Mouse (Mus musculus): ENCODE data around the gene Hectd1.

Gene Hectd1

DNA sequence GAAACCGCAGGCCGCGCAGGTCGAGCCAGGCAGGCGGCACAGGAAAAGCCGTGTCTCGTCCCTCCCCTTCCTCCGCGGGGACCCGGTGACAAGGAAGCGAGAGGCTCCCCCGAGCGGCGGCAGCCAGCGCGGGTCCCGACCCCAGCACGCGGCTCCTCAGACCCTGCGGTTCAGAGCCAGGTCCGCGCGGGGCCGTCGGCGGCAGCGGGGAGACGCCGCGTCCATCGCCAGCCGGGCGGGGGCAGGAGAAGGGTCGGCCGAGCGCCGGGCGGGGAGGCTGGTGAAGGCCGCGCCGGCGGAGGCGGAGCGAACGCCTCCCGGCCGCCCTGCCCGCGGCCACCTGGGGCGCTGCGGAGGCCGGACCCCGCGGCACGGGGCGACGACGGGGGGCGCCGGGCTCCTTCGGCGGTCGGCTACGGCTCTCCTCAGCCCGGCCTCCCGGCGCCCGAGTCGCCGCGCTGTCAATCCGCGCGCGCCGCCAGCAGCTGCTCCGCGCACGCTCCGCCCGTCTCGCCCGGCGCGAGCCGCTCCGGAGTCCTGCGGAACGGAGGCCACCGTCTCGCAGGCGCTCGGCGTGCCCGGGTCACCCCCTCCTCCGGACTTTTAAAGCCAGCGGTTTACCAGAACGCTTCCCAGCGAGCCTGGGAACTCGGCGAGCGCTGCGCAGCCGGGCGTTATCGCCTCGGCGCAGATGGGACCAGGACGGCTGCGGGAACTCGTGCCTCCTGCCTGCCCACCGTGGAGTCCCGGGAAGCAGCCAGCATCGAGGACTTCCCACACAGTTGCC, at the start of gene Hectd1:
Hectd1 (minus strand) TSS at position 247 of the 787 bp plus-strand sequence.
- peak; percentile 88 for DNase-seq (ENCODE audit: low spot score)

DNA sequence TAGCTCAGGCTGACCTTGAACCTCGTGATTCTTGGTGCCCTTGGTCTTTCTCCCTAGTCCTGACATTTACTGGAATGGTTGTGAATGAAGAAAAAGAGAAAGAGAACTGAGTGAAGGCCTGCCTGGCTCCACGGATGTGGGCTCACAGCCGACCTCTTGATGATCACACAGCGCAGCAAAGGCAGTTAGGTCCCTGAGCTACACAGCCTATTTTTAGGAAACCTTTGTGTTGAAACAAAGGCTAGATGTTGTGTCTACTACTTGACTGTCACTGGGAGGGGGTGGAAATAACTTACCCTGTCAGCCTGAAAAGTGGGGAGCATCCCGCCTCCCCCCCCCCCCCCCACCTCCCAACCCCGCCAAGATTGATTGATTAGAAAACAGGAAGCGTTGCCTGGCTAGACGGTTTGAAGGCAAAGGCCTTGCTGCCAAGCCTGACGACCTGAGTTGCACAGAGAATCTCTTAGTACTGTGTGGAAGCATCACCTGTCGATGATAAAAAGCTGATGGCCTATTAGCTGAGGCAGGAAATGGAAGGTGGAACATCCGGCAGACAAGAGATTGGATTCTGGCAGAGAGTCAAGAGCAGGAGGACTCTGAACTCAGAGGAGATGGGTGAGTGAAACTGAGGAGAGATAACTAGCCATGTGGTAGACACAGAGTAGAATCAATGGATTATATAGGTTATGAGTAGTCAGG, 42.3 kb upstream of the Hectd1 start:
- DNase-seq (ENCODE audit: low spot score), result no peak

DNA sequence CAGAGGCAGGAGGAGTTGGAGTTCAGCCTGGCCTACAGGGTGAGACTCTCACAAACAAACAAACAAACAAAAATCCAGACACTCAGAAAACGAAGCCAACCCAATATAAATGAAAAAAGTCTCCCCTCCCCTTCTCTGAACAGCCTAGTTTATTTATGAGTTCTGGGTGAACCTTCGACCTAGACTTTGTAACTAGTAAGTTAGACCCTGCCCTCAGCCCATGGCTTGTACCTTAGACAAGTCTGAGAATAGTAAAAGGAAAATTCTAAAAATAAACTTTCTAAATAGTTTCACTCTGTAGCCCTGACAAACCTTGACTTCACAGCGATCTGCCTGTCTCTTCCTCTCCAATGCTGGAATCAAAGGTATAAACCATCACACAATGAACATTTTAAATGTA, 40.2 kb upstream of the Hectd1 start:
- DNase-seq (ENCODE audit: low spot score), result no peak

DNA sequence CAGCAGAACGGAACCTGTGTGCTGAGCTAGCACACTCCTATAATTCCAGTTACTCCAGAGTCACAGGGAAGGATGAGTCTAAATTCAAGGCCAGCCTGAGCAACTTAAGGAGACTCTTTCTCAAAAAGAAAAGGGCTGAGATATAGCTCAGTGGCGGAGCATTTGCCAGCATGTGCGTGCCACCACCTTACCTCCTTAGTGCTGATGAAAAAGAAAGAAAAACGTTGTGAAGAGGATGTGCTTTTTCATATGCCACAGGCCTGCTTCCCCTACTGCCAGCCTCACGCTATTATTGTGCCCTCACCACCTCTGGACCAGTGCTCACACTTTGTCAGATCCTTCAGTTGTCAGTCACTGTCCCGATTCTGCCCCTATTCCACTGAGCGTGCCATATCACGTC, 37.7 kb upstream of the Hectd1 start:
- DNase-seq (ENCODE audit: low spot score), result no peak

DNA sequence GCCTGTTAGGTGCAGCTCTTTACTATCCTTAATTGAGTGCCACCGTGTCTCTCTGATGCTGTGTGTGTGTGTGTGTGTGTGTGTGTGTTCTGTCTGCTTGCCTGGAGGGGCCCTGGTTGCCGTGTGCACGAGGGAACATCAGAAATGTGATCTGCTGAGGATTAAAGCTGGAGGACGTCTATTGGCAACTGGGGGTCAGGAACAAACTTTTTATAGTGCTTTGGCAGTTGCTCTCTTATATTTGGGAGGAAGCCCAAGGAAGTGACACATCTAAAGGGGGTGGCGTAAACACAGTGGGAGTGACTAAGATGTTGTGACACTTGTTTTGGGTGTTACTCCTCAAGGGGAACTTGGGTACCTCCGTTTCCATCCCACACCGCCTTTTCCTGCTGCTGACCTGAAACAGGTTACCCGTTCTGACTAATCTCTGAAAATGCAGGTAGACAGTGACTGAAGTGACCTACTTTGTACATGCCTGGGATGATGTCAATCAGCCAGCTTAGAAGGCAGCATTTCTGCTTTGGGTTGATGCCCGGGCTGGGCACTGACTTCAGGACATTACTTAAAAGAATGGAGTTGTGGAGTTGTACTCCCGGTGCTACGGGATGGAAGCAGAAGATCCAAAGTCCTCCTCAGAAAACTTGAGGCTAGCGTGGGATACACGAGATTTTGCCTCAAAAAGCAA, 37.0 kb upstream of the Hectd1 start:
- no peak for DNase-seq (ENCODE audit: low spot score)

DNA sequence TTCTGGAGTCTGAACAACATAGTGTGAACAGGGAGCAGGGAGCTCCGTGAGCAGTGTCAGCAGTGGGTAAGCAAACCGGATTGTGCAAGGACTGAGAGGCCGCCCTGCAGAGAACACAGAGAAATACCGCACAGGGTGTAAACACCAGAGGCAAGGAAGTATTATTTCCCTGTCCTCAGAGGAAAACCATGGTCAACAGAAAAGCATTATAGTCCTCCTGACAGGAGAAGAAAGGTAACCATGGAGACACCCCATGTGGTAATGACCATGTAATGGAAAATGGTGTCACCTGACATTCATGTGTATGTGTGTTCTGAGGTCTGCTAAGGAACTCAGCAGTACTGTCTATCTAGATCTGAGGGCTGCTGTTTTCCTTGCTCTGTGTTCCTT, 36.4 kb upstream of the Hectd1 start:
- no peak for DNase-seq (ENCODE audit: low spot score)

DNA sequence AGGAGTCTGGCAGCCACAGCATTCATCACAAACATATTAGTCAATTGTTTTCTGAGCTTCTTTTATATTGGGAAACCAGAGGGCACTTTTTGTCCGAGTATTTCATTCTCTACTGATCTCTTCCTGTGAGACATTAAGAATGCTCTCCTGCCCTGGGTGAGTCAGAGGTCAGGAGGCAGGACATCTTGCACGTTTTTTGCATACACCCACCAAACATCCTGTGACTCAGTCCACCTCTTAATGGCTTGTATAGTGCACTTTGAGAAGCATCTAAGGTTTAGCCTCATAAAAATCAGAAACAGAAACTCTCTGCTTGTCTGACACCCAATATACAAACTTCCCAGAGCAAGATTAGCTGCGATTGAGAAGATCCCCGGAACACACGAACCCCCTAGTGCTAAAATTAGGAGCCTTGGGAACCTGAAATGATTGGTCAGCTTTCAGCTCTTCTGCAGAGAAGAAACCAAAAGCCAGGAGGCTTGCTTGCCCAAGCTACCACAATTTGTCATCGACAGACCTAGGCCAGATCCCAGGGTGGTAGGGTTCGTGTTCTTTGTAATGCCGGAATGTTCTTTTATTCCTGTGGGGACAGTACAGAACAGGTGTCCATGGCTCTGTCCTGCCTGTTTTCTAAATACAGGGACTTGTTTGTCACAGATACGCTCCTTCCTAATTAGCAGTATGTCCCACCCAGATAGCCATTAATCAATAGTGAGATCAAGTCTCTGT, 35.9 kb upstream of the Hectd1 start:
- DNase-seq (ENCODE audit: low spot score), result no peak

DNA sequence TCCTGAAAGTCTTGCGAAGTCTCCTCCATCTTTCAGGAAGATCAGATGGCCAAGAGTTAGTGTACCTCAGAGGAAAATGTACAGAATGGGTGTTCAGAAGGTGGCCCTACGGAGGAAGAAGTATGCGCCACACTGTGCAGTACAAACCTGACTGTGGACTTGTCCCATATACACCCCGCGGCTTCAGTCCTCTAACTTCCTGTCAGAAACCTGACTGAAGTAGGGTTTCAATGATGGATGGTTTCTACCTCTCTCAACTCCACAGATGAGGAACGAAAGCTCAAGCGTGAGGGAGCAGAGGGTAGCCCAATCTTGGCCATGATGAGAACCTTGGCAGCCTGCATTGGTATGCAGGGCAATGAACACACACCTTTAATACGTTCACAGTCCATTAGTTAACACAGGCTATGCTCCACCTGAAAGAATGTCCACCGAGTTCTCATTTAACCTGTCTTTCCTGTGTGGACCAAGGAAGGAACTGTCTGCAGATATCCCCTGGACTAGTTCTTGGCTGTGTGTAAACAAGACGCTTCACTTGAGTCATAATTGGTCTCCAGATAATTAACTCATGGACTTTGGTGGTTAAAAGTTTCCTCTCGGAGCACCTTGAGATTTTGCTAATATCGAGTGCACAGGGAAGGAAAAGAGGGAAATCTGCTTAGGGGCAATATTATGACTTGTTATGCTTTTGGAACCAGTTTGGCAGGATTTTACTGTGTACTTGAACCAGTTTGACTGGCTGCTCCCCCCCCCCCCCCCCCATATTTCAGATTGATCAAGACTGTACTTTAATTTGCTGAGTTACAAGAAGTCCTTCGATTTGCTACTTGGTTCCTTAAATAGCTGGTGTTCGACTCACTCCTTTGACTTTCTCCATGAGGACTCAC, 34.0 kb upstream of the Hectd1 start:
- DNase-seq (ENCODE audit: low spot score), result no peak

DNA sequence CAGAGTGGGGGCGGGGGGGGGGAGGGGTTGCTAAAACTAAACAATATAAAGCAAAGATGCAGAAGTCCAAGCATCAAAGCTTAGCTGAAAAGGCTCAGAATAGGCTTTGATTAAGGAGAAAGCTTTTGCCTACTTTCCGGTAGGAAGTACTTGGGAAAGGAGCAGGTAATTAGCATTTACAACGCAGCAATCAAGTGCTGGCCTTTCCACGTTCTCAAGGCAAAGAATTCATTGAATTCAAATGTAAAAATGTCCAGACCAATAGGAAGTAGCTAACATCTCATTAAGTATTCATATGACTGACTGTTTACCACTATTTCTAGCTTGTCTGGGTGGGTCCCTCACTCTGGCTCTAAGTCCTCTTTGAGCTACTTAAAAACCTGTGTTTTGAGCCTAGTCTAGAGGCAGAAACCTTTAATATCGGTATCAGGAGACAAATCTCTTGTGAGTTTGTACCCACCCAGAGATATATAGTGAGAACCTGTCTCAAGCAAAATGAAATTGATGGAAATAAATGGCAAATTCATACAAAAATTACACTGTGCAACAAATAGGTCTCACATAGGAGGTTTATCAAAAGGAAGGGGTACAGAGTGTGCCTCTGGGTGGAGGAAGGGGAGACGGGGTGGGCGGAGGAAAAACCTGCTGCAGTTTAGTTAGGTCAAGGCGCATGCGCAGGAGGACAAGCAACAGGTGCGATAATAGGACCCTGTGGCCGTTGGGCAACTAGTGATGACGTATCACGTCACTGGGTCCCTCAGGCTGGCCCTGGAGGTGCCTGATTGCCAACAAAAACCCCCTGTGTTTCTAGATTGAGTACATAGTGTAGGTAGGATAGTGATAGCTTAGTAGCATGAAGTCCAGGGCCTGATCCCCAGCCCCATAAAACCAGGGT, 29.0 kb upstream of the Hectd1 start:
- DNase-seq (ENCODE audit: low spot score), result peak; percentile 46

DNA sequence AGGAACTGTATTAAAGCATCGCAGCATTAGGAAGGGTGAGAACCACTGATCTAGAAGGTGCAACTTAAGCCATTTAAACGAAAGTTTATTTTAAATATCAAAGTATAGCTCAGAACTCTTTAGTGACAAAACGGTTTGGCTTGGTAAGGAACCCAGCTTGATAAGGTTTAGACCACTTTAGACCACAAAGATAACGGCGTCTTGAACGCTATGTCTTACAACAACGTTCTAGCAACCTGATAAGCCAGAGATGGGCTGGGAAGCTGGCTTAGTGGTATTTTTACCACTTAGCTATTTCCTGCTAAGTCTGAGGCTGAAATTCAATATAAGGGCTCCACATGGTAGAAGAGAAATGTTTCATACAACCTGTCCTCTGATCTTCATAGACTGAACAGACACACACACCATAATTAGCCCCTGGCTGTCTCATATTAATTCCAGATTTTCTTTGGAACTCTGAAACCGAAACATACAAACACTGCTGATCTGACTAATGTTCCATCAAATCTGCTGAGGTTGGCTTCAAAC, 27.5 kb upstream of the Hectd1 start:
- DNase-seq (ENCODE audit: low spot score), result no peak

DNA sequence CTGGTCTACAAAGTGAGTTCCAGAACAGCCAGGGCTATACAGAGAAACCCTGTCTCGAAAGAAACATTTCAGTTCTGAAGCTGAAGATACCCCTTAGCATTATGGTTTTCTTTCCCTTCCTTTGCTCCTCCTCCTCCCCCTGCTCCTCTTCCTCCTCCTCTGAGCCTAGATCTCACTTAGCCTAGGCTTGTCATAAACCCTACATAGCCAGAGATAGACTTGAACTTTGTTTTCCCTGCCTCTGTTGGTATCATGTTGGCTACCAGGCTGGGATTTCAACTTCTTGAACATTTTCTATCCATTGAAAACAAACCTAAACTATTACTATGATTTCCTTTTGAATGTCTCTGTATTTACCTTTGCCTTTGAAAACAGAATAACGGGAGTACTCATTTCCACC, 26.5 kb upstream of the Hectd1 start:
- DNase-seq (ENCODE audit: low spot score), result no peak

DNA sequence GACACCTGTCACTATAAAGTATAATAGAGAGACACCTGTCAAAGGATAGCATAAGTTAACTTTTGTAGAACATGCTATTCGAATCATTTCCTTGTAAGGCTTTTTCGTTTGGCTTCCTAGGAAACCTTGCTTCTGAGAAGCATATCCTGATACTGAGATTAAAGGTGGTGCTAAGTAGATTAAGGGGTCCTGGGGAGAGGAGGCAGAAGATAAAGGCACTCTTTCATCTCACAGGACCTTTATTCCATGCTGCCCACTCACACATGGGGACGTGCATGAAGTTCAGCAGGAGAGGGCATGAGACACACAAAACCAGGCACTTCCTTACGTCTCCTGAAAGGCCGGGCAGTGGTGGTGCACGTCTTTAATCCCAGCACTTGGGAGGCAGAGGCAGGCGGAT, 26.1 kb upstream of the Hectd1 start:
- no peak for DNase-seq (ENCODE audit: low spot score)

DNA sequence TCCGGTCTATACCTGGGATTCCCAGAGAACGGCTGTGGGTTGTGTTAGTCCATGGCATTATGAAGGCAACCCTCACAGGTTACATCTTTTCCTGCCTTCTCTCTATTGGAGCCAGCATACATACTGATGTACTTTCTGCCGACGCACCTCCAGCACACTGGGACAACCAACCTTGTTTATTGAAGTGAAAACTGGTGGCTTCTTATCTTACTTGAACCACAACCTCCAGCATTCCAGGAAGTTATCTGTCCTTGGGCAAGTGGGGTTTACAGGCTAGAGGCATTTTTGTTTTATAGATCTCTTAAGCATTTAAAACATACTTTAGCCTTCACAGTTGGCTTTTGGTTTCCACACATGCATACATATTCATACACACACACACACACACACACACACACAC, 22.3 kb upstream of the Hectd1 start:
- no peak for DNase-seq (ENCODE audit: low spot score)

DNA sequence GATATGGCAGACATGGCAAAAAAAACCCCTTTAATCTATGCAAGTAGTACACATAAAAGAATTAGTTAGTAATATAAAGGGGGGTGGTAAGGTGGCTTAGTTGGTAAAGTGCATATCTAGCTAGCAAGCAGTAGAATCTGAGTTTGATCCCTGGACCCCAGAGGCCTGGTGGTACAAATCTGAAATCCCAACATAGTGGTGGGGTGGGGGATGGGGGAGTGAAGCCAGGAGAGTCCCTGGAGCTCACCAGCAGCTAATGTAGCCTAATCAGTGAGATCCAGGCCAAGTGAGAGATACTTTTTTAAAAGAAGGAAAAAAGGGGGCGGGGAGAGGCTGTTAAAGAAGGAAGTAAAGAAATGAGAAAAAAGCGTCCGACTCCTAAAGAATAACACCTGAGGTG, 21.8 kb upstream of the Hectd1 start:
- no peak for DNase-seq (ENCODE audit: low spot score)

DNA sequence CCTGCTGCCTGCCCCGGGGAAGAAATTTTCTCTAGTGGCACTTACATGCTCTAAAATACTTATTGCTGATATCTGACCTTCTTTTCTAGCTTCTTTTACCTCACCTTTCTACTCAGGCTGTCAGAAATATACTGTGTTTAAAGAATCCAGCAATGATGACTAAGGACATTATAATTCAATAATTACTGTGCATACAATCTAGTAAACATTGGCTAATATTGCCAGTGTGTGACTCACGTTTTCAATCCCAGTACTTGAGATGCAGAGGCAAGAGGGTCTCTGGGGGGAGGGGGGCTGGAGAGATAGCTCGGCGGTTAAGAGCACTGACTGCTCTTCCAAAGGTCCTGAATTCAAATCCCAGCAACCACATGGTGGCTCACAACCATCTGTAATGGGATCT, 21.0 kb upstream of the Hectd1 start:
- DNase-seq (ENCODE audit: low spot score), result no peak

DNA sequence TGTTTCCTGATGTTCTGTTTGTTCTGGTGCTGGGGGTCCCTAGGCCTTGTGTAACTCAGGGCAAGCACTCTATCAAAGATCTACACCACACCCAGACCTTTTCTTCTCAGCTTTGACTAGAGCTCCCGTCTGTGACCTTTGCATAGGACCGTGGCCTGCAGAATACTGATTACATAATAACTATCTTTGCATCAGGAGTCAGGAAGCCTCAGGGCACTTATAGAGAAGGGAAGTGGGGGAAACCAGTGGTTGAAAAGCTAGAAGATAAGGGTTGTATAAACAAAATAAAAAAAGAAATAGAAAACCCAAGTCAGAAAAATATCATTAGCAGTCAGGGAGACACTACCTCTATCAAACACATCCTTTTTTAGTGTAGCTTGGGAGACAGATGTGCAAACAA, 20.6 kb upstream of the Hectd1 start:
- DNase-seq (ENCODE audit: low spot score), result no peak

DNA sequence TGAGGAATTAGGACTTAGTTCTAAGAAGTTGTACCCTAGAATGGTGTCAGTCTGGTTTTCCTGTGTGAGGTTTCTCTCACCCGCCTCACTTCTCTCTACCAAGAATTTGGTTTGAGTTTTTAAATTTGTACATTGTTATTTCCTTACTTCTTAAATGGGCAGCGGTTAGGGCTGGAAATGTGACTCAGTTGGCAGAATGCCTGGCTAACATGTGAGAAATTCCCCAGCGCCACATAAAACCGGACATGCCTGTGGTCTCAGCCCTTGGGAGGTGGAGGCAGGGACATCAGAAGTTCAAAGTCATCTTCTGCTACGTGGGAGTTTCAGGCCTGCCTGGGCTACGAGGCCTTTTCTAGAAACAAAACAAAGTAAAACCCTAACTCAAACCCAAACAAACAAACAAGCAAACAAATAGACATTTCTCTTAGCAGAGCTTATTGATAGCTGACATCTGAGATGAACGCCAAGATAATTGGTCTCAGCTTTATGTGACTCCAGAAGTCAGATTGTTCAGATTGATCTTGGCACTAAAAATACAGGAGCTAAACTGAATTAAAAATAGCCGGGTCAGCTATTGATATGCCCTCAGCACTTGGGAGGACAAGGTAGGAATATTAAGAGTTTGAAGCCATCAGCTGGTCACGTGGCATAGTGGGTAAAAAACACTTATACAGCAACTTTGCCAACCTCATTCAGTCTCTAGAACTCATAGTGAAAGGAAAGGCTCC, 18.8 kb upstream of the Hectd1 start:
- no peak for DNase-seq (ENCODE audit: low spot score)

DNA sequence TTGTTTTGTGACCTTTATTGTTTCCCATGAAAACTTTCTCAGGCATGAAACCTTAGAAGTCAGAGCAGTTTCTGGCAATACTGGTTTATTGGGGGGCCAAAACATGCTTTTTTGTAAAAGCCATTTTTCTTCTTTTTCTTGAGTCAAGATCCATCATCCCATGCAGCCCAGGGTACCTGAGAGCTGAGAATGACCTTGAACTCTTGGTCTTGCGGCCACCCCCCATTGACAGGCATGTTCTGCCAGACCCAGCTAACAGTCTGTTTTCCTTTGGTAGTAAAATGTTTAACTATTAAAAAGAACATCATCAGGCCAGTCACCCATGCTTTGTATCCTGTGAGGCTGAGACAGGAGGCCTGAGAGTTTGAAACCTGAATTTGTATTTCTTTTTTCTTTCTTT, 15.9 kb upstream of the Hectd1 start:
- no peak for DNase-seq (ENCODE audit: low spot score)

DNA sequence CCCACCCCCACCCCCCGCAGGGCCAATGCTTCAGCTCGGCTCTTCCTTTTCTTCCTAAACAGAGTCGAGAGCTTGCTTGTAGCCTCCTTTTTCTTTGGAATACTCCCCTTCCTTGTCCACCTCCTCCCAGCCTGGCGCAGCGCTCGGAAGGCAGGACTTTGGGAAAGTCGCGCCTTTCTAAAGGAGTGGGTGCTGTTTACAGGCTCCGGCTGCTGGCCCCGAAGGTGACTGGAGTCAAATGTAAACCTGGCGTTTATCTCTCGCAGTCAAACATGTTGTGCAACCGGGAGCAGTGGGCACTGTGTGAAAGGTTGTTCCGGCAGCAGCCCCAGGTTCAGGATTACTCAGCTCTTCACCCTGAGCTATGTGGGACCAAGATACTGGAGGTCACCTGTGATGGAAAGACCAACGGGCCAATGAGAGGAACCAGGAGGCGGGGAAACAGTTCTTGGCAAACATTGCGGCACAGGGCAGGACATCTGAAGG, 15.5 kb upstream of the Hectd1 start:
- DNase-seq (ENCODE audit: low spot score), result peak; percentile 93

All from testis, postnatal 10 days (tissue).